Mouse (Mus musculus) naive thymus-derived CD4-positive, alpha-beta T cell, adult 2 months (primary cell): ENCODE measurements around the gene Mgat4b.

Experiments used
- DNase-seq: peaks from one replicate; pipeline ENCODE4 v3.0.0-alpha.2; 2011; ENCODE audit warnings: low read depth

The Mgat4b gene

DNA sequence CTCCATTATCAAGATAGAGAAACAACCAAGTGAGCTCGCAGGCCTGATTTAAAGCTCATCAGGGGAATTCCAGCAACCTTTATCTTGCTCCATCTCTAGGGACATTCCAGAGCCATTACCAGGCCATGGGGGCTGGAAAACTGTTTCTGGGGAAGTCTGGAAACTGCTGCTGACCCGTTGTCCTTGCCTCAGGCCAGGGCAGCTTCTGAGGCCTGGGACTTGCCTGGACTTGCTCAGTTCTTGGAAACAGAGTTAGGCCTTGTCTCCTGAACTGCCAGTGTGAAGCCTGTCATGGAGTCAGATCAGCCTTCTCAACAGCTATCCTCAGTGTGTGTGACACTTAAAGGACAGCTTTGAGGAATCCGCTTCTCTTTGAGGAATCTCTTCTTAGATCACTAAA is 41.5 kb downstream of the Mgat4b start:
- DNase-seq: no peak

DNA sequence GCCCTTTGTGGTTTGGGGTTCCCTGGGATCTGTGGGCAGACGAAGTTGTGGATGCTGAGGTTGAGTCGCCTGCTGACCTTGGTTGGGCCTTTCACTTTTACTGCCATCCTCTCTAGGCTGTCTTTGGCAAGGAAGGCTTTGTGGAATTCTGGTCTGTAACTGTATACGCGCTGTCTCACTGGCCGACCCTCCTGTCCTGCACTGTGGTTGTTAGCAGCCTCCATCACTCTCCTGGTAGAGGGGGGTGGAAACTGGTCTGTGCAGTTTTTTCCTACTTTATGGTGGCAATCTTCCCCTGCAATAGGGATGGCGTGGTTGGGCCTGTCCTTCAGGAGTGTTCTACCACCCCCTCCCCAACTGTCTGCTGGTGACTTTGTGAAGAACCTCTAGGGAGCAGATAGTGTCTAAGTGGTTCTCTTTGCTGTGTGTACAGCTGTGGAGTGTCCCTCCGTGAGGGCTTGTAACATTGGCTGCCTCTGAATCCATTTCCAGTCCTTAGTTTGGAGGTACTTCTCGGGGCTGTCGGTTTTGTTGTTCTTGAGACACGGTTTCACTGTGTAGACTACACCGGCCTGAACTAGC is 42.1 kb downstream of the Mgat4b start:
- DNase-seq: no peak

DNA sequence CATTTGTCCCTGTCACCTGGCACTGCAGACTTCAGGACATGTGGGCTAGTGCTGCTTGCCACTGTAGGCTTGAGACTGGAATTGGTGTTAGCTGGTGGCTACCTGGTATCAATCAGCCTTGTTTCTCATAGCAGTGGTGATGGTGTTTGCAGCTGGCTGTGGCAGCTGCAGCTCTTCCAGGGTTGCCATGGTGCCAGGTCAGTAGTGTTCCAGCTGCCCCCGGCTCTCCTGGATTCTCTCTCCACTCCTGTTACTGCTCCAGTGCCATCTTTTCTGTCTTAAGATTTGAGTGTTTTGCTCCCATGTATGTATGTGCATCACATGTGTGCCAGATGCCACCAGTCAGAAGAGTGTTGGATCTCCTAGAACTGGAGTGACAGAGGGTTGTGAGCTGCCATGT is 42.7 kb downstream of the Mgat4b start:
- DNase-seq: no peak

DNA sequence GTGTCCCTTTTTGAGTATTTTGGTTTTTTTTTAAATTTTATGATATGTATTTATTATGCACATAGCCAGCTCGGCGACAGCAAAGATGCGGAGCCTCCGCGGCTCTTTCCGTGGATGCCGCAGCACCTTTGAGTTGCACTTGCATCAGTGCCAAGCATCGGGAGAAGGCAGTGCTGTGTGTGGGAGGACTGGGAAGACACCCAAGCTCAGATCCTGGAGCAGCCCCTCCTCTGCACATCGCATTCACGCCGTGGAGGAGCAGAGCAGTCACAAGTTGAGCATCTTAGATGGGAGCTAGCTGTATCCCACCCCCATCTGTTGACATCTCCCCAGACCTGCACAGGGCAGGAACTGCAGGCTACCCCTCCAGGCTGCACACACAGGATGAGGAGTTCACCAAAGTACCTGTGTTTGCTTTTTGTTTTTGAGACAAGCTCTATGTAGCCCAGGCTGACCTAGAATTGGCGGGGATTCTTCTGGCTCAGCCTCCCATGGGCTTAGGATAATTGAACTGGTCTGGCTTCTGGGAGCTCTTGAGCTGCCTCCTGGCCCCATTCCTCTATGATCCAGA is 43.4 kb downstream of the Mgat4b start:
- DNase-seq: no peak

DNA sequence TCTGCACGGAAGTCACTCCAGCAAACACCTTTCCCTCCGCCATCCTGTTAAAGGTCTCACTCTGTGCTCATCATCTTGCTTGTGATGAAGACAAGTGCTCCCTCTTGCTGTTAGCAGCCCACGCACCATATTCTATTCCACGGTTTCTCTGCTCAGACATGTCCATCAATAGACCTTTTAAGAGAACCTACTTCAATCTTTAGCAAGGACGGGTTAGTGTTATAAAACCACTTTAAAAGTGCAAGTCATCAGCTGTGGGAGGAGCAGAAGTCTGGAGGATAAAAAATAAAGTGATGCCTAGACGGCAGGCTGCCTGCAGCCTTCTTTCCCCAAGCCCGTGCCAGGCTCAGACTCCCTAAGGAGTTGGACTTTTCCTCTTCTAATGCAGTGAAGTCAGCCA is 45.9 kb downstream of the Mgat4b start:
- no peak for DNase-seq

DNA sequence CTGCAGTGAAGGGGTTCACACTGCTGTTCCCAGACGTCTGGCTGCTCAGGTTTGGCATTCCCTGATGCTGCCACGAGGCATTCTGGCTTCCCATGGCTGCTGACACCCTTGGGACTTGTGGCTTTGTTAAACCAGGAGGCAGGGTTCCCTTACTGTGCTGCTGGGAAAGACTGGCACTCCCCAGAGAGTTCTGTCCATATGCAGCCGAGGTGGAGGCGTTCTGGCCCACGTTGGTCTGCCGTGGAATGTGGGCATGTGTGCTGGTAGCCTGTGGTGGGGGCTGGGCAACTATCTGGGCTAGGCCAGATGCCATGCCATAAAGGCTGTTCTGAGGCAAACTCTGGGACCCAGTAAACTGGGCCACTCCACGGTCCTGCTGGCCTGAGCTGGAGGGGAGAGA is 47.6 kb downstream of the Mgat4b start:
- DNase-seq: no peak

DNA sequence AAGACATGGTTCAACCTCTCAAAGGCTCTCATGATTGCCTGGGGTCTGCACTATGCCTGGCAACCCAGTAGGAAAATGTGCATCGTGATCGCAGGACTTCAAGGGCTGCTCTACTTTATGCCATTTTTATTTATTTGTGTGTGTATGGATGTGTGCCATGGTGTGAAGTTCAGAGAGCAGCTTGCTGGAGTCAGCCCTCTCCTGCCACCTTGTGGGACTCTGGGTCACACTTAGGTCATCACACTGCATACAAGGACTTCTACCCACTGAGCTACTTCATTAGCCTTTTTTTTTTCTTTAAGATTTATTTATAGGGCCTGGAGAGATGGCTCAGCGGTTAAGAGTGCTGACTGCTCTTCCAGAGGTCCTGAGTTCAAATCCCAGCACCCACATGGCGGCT is 51.3 kb downstream of the Mgat4b start:
- DNase-seq: no peak

DNA sequence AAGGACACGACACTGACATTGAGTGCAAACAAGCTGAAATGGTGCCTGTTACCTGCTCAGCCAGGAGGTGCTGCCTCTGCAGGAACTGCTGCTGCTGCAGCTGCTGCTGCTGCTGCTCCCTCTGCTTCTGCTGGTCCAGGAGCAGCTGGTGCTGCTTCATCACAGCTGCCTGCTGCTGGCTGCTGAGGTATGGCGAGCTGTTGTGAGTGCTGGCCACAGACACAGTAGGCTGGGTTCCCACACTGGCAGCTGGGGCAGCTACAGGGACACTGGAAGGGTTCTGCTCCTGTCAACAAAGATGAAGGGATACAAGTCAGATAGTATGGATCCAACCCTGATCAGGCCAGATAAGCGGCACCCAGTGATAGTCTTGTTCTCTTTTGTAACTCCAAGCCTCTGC is 52.5 kb downstream of the Mgat4b start:
- no peak for DNase-seq

DNA sequence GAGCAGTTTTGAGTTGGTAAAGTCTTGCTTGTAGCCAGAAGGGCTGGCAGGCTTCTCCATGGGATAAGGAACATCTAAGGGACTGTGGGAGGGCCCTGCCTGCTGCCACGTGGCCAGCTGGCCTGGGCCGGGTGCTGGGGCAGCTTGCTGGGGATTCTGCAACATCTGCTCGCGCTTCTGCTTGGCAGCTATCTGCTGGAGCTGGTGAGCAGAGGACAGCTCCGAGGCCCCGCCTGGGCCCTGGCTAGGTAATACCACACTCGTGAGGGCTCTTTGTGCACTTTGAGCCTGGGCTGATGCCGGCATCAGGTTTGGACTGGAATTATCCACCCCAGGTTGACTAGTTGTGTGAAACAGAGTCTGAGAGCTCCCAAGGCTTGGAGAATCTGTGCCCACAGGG is 55.2 kb downstream of the Mgat4b start:
- DNase-seq: no peak

DNA sequence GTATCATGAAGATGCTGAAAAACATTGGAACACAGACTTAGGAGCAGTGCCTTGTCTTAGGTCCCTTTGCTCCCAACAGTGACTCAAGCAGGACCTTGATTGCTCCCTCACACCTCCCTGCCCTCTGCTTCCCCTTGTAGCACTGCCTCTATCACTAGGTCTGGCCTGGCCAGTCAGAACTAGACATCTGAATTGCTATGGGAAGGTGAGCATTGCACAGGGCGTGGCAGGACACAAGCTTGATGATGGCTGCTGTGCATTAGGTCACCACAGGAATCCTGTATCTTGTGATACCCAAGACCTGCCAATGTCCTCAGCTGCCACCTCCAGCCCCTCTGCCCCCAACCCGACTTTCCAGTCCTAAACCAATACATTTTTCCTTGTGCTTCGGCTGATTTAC is 56.3 kb downstream of the Mgat4b start:
- DNase-seq: no peak

DNA sequence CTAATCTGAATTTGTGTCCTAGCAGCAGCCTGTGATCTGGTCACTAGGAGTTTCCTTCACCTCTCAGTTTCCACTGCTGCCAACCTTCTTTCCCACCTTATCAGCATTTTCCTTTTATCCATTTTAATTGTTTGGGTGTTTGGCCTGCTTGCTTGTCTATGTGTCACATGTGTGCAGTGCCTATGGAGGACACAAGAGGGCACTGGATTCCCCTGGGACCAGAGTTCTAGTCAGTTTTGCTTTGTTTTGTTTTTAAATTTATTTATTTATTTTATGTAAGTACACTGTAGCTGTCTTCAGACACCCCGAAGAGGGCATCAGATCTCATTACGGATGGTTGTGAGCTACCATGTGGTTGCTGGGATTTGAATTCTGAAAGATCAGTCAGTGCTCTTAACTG is 58.5 kb downstream of the Mgat4b start:
- DNase-seq: peak; percentile 61

DNA sequence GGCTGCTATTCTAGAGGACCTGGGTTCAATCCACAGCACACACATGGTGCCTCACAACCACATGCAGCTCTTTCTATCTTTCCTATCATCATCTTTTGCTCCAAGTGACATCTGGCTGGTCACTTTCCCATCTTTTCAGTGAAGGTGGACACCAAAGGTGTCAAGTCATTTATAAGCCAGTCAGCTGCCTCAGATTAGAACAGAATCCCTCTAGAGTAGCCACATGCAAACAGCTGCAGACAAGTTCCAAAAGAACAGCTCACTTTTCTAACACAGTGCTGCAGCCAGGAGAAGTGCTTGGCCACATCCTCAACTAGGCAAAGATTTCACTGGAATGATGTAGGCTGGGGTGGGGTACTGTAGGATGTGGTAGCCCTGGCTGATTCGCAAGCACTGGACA is 59.2 kb downstream of the Mgat4b start:
- no peak for DNase-seq

DNA sequence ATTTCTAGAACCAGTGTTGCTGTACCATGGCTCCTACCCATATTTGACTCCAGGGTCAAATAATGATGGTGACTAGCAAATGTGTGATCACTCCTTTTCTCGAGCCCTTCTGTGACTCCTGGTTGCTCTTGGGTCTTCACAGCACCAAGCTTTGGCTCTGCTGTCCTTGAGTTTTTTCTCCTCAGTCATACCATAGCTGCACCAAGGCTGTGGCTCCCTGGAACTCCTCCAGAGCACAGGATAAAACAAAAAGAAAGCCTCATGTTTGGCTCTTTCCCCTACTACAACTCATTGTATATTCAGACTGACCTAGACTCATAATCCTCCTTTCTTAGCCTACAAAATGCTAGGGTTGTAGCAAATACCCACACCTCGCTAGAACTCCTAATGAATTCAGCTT is 62.1 kb downstream of the Mgat4b start:
- no peak for DNase-seq

DNA sequence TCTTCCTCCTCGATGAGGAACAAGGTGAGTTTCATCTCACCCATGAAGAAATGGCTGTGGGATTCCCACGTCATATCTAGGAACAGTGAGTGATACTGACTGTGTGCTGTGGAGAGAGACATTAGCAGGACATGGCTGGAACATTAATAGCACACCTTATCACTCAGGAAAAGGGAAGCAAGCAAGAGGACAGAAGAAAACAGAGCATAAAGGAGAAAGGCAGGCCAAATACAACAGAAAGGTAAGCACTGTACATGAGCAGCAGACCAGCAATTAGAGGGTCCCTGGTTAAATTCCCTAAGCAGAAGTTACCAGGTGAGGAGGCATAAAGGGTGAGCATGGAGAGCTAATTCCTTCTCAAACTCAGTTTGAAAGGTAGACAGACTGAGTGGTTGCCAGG is 64.4 kb downstream of the Mgat4b start:
- no peak for DNase-seq

DNA sequence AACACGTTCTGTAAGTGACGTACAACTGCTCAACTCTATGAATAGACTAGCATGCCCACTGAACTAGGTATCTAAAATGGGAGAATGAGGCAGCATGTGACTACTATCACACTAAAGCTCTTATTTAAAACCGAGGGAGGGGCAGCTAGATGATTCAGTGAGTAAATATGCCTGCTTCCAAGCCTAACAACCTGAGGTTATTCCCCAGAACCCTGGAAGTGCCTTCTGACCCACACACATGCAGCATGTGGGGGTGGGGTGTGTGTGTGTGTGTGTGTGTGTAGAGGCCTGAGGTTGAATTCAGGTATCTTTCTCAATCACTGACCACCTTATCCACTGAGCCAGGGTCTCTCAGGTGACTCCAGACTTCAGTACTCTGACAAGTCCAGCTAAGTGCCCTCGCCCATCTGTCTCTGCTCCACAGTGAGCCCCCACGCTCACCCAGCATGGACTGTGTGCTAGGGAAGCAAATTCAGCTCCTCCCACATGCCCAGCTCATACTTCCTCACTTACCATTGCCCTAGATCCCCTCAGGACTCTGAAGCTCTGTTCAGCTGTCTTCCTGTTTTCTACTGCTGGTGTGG is 65.0 kb downstream of the Mgat4b start:
- no peak for DNase-seq

DNA sequence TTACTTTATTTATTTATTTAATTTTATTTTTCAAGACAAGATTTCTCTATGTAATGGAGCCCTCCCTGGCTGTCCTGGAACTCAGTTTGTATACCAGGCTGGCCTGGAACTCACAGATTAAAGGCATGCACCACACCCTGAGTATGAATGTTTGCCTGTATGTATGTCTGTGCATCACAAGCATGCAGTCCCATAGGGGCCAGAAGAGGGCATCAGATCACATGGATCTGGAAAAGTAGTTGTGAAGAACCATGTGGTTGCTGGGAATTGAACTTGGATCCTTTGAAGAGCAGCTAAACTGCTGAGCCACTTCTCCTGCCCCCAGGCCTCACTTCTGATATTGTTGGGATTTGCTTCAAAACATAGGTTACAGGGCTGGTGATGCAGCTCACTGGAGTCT is 66.3 kb downstream of the Mgat4b start:
- DNase-seq: peak; percentile 20

DNA sequence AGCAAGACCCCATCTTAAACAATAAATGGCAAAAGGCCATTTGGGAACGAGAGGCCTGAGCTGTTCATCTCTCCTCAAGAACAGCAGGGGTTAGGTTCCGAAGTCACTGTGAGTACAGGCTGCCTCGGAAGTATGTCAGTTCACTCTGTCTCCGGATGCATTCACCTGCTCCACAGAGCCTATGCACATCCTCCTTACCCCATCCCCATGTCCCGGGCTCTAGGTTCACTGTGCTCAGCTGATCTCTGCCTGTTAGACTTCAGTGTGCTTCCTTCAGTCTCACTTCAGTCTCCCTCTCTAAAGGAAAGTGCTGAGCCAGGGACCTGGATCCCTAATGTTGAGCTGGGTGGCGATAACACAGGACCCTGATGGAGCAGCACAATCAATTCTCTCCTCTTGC is 67.0 kb downstream of the Mgat4b start:
- DNase-seq: no peak

DNA sequence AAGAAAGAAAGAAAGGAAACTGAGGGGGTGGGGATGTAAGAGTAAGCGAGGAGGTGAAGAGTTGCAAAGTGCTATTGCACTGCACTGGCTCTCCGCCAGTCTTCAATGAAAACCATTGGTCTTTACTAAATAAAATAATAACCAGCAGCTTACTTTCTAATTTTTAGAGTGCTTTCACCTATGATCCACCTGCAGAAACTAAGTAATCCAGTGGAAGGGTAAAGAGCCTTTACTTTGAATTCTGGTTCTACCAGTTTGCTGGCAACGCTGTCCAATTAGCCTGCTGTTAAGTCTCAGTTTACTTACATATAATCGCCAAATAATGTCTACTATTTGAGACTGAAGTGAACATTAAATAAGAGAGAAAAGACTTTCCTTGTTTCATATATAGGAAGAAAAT is 68.3 kb downstream of the Mgat4b start:
- DNase-seq: no peak

DNA sequence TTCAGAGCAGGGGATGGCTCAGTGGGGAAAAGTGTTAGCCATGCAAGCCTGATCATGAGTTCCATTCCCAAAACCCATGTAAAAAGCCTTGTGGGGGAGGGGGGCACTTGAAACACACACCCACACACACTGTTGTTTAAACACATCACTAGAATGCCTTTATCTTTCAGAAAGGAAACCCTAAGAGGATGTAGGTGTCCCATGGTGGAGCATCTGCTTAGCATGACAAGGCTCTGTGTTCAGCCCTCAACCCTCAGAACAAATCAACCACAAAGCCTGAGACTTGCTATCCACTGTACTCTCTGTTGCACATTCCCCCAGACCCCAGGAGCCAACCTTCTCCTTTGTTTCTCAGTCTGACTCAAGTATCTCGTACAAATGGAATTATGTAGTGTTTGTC is 69.4 kb downstream of the Mgat4b start:
- DNase-seq: peak; percentile 51
